Mouse (Mus musculus): ENCODE data around the gene Kif17.

Gene Kif17

GRCm38 (mm10) chr4:138250088-138250960, at the start of gene Kif17, which contains the start of gene Sh2d5:
Gene Kif17 (plus strand): TSS chr4:138250435.
Gene Sh2d5 (plus strand): TSS chr4:138250403.
- peak; percentile 91 for DNase-seq

- no peak for DNase-seq
Observed at GRCm38 (mm10) chr4:138200769-138201168, 49.5 kb upstream of the Kif17 start.

GRCm38 (mm10) chr4:138201696-138202095, 48.5 kb upstream of the Kif17 start:
- DNase-seq: no peak

- DNase-seq: no peak
Observed at GRCm38 (mm10) chr4:138210116-138210515, 40.1 kb upstream of the Kif17 start.

GRCm38 (mm10) chr4:138213861-138214260, 36.4 kb upstream of the Kif17 start:
- no peak for DNase-seq

GRCm38 (mm10) chr4:138215671-138216199, 34.5 kb upstream of the Kif17 start:
- DNase-seq: no peak

GRCm38 (mm10) chr4:138216200-138216890, 33.9 kb upstream of the Kif17 start, which contains the start of gene Hp1bp3:
Gene Hp1bp3 (plus strand): TSS chr4:138216296.
- peak; percentile 91 for DNase-seq

- peak; percentile 99 for DNase-seq
Observed at GRCm38 (mm10) chr4:138216891-138217392, 33.3 kb upstream of the Kif17 start.

GRCm38 (mm10) chr4:138217441-138217840, 32.8 kb upstream of the Kif17 start:
- no peak for DNase-seq

- no peak for DNase-seq
Observed at GRCm38 (mm10) chr4:138217951-138218685, 32.1 kb upstream of the Kif17 start.

GRCm38 (mm10) chr4:138219331-138219730, 30.9 kb upstream of the Kif17 start:
- no peak for DNase-seq

GRCm38 (mm10) chr4:138220761-138221160, 29.5 kb upstream of the Kif17 start:
- no peak for DNase-seq

GRCm38 (mm10) chr4:138221406-138221805, 28.8 kb upstream of the Kif17 start:
- no peak for DNase-seq

GRCm38 (mm10) chr4:138222396-138222795, 27.8 kb upstream of the Kif17 start:
- DNase-seq: peak; percentile 46

GRCm38 (mm10) chr4:138223623-138224022, 26.6 kb upstream of the Kif17 start:
- no peak for DNase-seq

GRCm38 (mm10) chr4:138246756-138247665, 3.2 kb upstream of the Kif17 start:
- DNase-seq: peak; percentile 5

- DNase-seq: peak; percentile 54
Observed at GRCm38 (mm10) chr4:138251819-138252218, 1.6 kb downstream of the Kif17 start.

GRCm38 (mm10) chr4:138252231-138252630, 2.0 kb downstream of the Kif17 start:
- no peak for DNase-seq

GRCm38 (mm10) chr4:138257116-138257687, 7.0 kb downstream of the Kif17 start:
- DNase-seq: peak; percentile 66

GRCm38 (mm10) chr4:138258663-138259062, 8.4 kb downstream of the Kif17 start:
- DNase-seq: no peak

GRCm38 (mm10) chr4:138259482-138259881, 9.2 kb downstream of the Kif17 start:
- no peak for DNase-seq

Data from thymus, postnatal 4 days (tissue).